Mouse (Mus musculus): ENCODE measurements around the gene Ryr3. TPM values are rescaled to one million over a fixed set of nuclear protein-coding genes. Genes with fewer than 3 reads are reported as not detected.

Ryr3 gene
- polyA plus RNA-seq, 1 experiment from 2014 or later, result 3.6 TPM

DNA sequence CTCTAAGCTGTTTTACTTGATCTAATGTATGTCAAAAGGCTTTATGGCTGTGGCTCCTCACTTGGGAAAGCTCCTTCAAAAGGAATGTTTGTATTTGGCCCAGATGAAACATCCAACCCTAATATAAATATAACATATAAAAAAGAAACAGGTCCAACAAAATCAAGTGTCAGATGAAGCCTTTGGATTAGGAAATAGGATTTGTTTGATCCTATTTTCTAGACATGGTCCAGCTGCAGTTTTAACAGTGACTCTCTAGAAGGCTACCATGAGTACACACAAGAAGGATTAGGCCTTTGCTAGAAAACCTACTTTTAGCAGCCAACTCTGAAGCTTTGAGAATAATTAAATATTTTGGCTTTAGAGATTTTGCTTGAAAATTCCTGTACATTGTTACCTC lies 38.8 kb downstream of the Ryr3 start:
- Histone ChIP-seq H3K4me1 (no peaks in the 10 kb centered on the region), H3K4me3 (replicated peaks) (no peak overlapping the region), H3K27me3 (replicated peaks) (no peaks in the 10 kb centered on the region), H3K9me3 (no peaks in the 10 kb centered on the region), H3K4me2 (no peak overlapping the region), H3K36me3 (no peaks in the 10 kb centered on the region), H3K9ac (no peak overlapping the region), H3K27ac (no peak overlapping the region)
- ATAC-seq (ENCODE audit: insufficient read depth, low FRiP score, low read depth), result no peak

GRCm38 (mm10) chr2:113176337-113176736 lies 40.6 kb downstream of the Ryr3 start:
- no peaks in the 10 kb centered on the region for H3K4me1 ChIP-seq
- ATAC-seq (ENCODE audit: insufficient read depth, low FRiP score, low read depth), result no peak
- no peak overlapping the region for H3K27ac ChIP-seq
- no peak overlapping the region for H3K9ac ChIP-seq
- H3K4me2 ChIP-seq, result no peak overlapping the region
- H3K9me3 ChIP-seq, result no peaks in the 10 kb centered on the region
- 65% methylated on average over 5 of the region's 5 CpGs for WGBS
- H3K36me3 ChIP-seq, result no peaks in the 10 kb centered on the region
- H3K27me3 ChIP-seq (replicated peaks), result no peaks in the 10 kb centered on the region
- no peak overlapping the region for H3K4me3 ChIP-seq (replicated peaks)

GRCm38 (mm10) chr2:113168096-113168495 lies 48.8 kb downstream of the Ryr3 start:
- no peaks in the 10 kb centered on the region for H3K9me3 ChIP-seq
- H3K36me3 ChIP-seq, result no peaks in the 10 kb centered on the region
- H3K4me3 ChIP-seq (replicated peaks), result no peak overlapping the region
- H3K27me3 ChIP-seq (replicated peaks), result no peaks in the 10 kb centered on the region
- H3K4me2 ChIP-seq, result no peak overlapping the region
- no peak for ATAC-seq (ENCODE audit: insufficient read depth, low FRiP score, low read depth)
- H3K27ac ChIP-seq, result no peak overlapping the region
- H3K9ac ChIP-seq, result no peak overlapping the region
- no peaks in the 10 kb centered on the region for H3K4me1 ChIP-seq
- WGBS, result 68% methylated on average over 4 of the region's 4 CpGs

- Histone ChIP-seq H3K27ac (no peak overlapping the region), H3K27me3 (replicated peaks) (no peaks in the 10 kb centered on the region), H3K4me3 (replicated peaks) (no peak overlapping the region), H3K4me2 (no peak overlapping the region), H3K4me1 (no peaks in the 10 kb centered on the region), H3K9ac (no peak overlapping the region), H3K36me3 (no peaks in the 10 kb centered on the region), H3K9me3 (no peaks in the 10 kb centered on the region)
- 83% methylated on average over 5 of the region's 5 CpGs for WGBS
- ATAC-seq (ENCODE audit: insufficient read depth, low FRiP score, low read depth), result no peak
Observed at GRCm38 (mm10) chr2:113161494-113161893, 55.4 kb downstream of the Ryr3 start.

DNA sequence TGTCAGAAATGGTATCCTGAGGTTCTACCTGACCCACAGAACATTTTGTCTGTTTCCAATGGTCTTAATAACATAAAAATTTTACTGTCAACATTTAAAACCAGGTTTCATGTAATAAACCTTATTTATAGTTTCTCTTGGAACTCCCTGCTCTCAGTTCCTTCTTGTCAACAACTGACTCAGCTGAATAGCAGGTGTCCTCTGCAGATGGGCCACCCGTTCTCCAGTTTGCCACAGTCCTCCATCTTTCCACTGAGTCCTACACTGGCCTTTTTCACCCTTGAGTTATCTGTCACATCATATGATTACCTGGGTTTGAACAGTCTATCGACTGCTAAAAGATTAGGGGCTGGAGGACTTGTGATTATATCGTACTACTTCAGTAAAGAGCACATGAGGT lies 79.1 kb downstream of the Ryr3 start:
- WGBS, result 74% methylated on average over 3 of the region's 3 CpGs
- no peak overlapping the region for H3K9ac ChIP-seq
- no peak overlapping the region for H3K27ac ChIP-seq
- ATAC-seq (ENCODE audit: insufficient read depth, low FRiP score, low read depth), result no peak
- H3K9me3 ChIP-seq, result no peaks in the 10 kb centered on the region
- H3K4me2 ChIP-seq, result no peak overlapping the region
- no peak overlapping the region for H3K4me3 ChIP-seq (replicated peaks)
- H3K36me3 ChIP-seq, result no peaks in the 10 kb centered on the region
- no peaks in the 10 kb centered on the region for H3K4me1 ChIP-seq
- H3K27me3 ChIP-seq (replicated peaks), result no peaks in the 10 kb centered on the region

- Histone ChIP-seq H3K9me3 (no peaks in the 10 kb centered on the region), H3K4me2 (no peak overlapping the region), H3K27ac (no peak overlapping the region), H3K36me3 (no peaks in the 10 kb centered on the region), H3K4me1 (no peaks in the 10 kb centered on the region), H3K27me3 (replicated peaks) (no peaks in the 10 kb centered on the region), H3K9ac (no peak overlapping the region), H3K4me3 (replicated peaks) (no peak overlapping the region)
- WGBS, result 55% methylated on average over 1 of the region's 1 CpGs
- no peak for ATAC-seq (ENCODE audit: insufficient read depth, low FRiP score, low read depth)
Observed at GRCm38 (mm10) chr2:113123476-113123875, 93.4 kb downstream of the Ryr3 start.

- H3K36me3 ChIP-seq, result no peaks in the 10 kb centered on the region
- WGBS, result 62% methylated on average over 1 of the region's 1 CpGs
- no peak overlapping the region for H3K27ac ChIP-seq
- H3K27me3 ChIP-seq (replicated peaks), result no peaks in the 10 kb centered on the region
- ATAC-seq (ENCODE audit: insufficient read depth, low FRiP score, low read depth), result no peak
- no peaks in the 10 kb centered on the region for H3K4me1 ChIP-seq
- no peak overlapping the region for H3K4me3 ChIP-seq (replicated peaks)
- H3K9ac ChIP-seq, result no peak overlapping the region
- H3K9me3 ChIP-seq, result no peaks in the 10 kb centered on the region
- no peak overlapping the region for H3K4me2 ChIP-seq
Observed at GRCm38 (mm10) chr2:113119080-113119479, 97.8 kb downstream of the Ryr3 start.

GRCm38 (mm10) chr2:113116788-113117187 lies 100.1 kb downstream of the Ryr3 start:
- ATAC-seq (ENCODE audit: insufficient read depth, low FRiP score, low read depth), result no peak
- Histone ChIP-seq H3K4me1 (no peaks in the 10 kb centered on the region), H3K27ac (no peak overlapping the region), H3K9ac (no peak overlapping the region), H3K4me3 (replicated peaks) (no peak overlapping the region), H3K4me2 (no peak overlapping the region), H3K36me3 (no peaks in the 10 kb centered on the region), H3K27me3 (replicated peaks) (no peaks in the 10 kb centered on the region), H3K9me3 (no peaks in the 10 kb centered on the region)
- WGBS, result 87% methylated on average over 2 of the region's 2 CpGs

- no peaks in the 10 kb centered on the region for H3K9me3 ChIP-seq
- no peak overlapping the region for H3K4me2 ChIP-seq
- no peak overlapping the region for H3K4me3 ChIP-seq (replicated peaks)
- ATAC-seq (ENCODE audit: insufficient read depth, low FRiP score, low read depth), result no peak
- H3K4me1 ChIP-seq, result no peaks in the 10 kb centered on the region
- no peak overlapping the region for H3K9ac ChIP-seq
- H3K27me3 ChIP-seq (replicated peaks), result no peaks in the 10 kb centered on the region
- WGBS, result 84% methylated on average over 4 of the region's 4 CpGs
- no peak overlapping the region for H3K27ac ChIP-seq
- H3K36me3 ChIP-seq, result no peaks in the 10 kb centered on the region
Observed at GRCm38 (mm10) chr2:113115897-113116283, 101.0 kb downstream of the Ryr3 start.

DNA sequence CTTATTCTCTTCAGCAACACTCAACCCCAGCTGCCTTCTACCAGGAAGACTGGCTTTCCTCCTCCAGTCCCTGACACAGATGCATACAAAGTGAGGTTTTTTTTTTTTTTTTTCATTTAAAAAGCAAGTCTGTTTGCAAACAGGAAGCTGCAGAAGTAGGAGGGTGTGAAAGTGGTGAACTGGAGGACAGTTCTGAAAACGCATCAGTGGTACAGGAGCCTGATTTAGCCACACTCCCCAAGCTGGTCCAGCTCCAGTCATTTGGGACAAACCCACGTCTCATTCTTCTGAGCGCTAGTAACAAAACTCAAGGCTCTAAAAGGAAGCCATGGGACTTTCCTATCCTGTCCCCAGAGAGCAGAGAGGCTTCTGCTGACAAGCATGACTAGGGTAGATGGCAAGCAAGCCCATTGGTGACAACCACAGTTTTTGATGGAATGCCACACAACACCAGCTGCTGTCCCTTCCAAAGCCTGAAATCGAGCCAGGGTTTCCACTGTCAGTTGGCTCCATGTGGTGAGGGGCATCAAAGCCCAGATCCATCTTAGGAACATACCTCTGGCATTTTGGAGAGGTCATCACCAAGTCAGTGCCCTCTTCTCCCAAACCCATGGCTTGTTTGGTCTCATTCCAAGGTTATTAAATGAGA lies 101.5 kb downstream of the Ryr3 start:
- Histone ChIP-seq H3K9ac (no peak overlapping the region), H3K9me3 (no peaks in the 10 kb centered on the region), H3K4me3 (replicated peaks) (no peak overlapping the region), H3K27ac (no peak overlapping the region), H3K4me2 (no peak overlapping the region), H3K27me3 (replicated peaks) (no peaks in the 10 kb centered on the region), H3K36me3 (no peaks in the 10 kb centered on the region), H3K4me1 (no peaks in the 10 kb centered on the region)
- ATAC-seq (ENCODE audit: insufficient read depth, low FRiP score, low read depth), result no peak
- 76% methylated on average over 4 of the region's 4 CpGs for WGBS

DNA sequence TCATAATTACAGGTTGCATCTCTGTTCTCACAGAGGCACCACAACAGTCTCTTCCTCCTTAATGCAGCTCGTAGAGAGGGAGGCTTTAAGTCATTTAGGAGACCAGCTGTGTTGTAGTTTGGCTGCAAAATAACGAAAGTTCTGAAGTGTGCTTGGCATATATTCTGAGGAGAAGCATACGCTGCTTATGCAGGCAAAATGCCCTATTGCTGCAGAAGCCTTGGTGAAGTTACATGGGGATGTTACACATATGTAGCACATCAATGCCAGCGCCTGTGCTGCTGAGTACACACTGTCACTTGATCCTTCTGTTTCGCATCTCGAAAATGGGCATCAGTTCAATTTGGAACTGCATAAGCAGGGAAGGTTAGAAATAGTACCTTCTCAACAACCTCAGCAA lies 112.3 kb downstream of the Ryr3 start:
- no peaks in the 10 kb centered on the region for H3K27me3 ChIP-seq (replicated peaks)
- WGBS, result 75% methylated on average over 6 of the region's 6 CpGs
- no peak overlapping the region for H3K4me2 ChIP-seq
- H3K27ac ChIP-seq, result no peak overlapping the region
- no peaks in the 10 kb centered on the region for H3K4me1 ChIP-seq
- no peak for ATAC-seq (ENCODE audit: insufficient read depth, low FRiP score, low read depth)
- no peaks in the 10 kb centered on the region for H3K36me3 ChIP-seq
- no peaks in the 10 kb centered on the region for H3K9me3 ChIP-seq
- H3K4me3 ChIP-seq (replicated peaks), result no peak overlapping the region
- no peak overlapping the region for H3K9ac ChIP-seq

- no peak overlapping the region for H3K27ac ChIP-seq
- no peaks in the 10 kb centered on the region for H3K4me1 ChIP-seq
- H3K36me3 ChIP-seq, result no peaks in the 10 kb centered on the region
- H3K4me2 ChIP-seq, result no peak overlapping the region
- H3K4me3 ChIP-seq (replicated peaks), result no peak overlapping the region
- H3K9ac ChIP-seq, result no peak overlapping the region
- WGBS, result 79% methylated on average over 4 of the region's 4 CpGs
- no peak for ATAC-seq (ENCODE audit: insufficient read depth, low FRiP score, low read depth)
- no peaks in the 10 kb centered on the region for H3K9me3 ChIP-seq
- H3K27me3 ChIP-seq (replicated peaks), result no peaks in the 10 kb centered on the region
Observed at GRCm38 (mm10) chr2:113095184-113095583, 121.7 kb downstream of the Ryr3 start.

GRCm38 (mm10) chr2:113094088-113094487 lies 122.8 kb downstream of the Ryr3 start:
- WGBS, result 90% methylated on average over 6 of the region's 6 CpGs
- H3K9ac ChIP-seq, result no peak overlapping the region
- H3K4me1 ChIP-seq, result no peaks in the 10 kb centered on the region
- H3K4me2 ChIP-seq, result no peak overlapping the region
- H3K4me3 ChIP-seq (replicated peaks), result no peak overlapping the region
- no peaks in the 10 kb centered on the region for H3K9me3 ChIP-seq
- H3K27ac ChIP-seq, result no peak overlapping the region
- ATAC-seq (ENCODE audit: insufficient read depth, low FRiP score, low read depth), result no peak
- H3K36me3 ChIP-seq, result no peaks in the 10 kb centered on the region
- no peaks in the 10 kb centered on the region for H3K27me3 ChIP-seq (replicated peaks)
